Mouse (Mus musculus) adrenal gland, adult 8-10 months (tissue): Measurements from ENCODE around the gene 1700029I15Rik. TPM values are rescaled to one million over a fixed set of nuclear protein-coding genes. Genes with fewer than 3 reads are reported as not detected.

Experiments
- DNase-seq: peaks from one replicate; pipeline ENCODE4 v3.0.0; 2022
- total RNA-seq, 4 experiments: library from RNA; stranded (reverse); gene quantifications; 2 replicates each; pipeline ENCODE4 v1.2.4; 2022

1700029I15Rik gene
- total RNA-seq, 4 experiments from 2014 or later: 8.0 to 18.6 (median 10.3) TPM

GRCm38 (mm10) chr2:92374514-92374913 lies 7.8 kb upstream of the 1700029I15Rik start, which contains the start of the genes Pex16 and Large2:
Gene Pex16 (plus strand): TSS chr2:92374676.
Gene Large2 (minus strand): TSS chr2:92374869.
- DNase-seq: no peak

GRCm38 (mm10) chr2:92375099-92375623 lies 7.2 kb upstream of the 1700029I15Rik start:
- peak; percentile 99 for DNase-seq

DNA sequence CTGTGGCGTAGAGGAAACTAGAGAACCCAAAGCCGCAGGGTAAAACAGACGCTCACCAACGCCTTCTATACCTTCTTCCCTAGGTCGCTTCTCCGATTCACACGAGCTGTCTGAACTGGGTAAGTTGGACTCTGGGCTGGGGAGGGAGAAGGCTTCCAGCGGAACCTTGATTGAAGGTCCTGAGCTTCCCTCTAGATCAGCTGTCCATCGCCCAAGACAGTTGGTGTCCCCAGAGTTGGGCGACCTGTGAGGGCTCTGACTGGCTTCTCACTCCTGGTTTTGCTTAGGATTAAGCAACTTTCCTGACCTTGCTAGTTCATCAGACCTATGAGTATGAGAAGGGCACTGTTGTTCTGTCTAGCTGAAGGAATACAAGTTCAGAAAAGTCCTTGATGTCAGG lies 6.5 kb upstream of the 1700029I15Rik start:
- DNase-seq: no peak

GRCm38 (mm10) chr2:92376300-92376699 lies 6.0 kb upstream of the 1700029I15Rik start:
- no peak for DNase-seq

GRCm38 (mm10) chr2:92377320-92377719 lies 5.0 kb upstream of the 1700029I15Rik start:
- DNase-seq: no peak

GRCm38 (mm10) chr2:92379783-92380494 lies 2.4 kb upstream of the 1700029I15Rik start:
- no peak for DNase-seq

DNA sequence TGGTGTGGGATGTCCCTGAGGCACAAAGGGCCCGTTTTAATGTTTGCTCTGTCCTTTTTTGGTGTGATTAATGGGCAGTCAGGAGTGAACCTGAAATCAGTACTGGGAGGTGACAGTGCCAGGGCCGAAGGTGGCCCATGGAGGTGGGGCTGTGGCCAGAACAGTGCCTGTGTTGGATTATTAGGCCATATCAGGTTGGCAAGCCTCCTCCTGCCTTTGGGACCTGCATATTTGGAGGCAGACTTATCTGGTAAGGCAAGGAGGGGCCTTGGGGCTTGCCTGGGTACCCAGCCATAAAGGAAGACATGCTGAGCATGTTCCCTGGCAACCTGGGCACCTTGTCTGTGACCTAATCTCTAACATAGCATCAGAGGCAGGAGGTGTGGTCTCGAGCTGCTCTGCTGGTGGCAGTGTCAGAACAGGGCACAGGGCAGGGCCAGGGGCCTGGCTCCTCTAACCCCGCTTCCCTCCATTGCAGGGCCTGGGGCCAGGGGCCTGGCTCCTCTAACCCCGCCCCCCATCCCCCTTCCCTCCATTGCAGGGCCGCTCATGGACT lies 1.8 kb upstream of the 1700029I15Rik start:
- no peak for DNase-seq

DNA sequence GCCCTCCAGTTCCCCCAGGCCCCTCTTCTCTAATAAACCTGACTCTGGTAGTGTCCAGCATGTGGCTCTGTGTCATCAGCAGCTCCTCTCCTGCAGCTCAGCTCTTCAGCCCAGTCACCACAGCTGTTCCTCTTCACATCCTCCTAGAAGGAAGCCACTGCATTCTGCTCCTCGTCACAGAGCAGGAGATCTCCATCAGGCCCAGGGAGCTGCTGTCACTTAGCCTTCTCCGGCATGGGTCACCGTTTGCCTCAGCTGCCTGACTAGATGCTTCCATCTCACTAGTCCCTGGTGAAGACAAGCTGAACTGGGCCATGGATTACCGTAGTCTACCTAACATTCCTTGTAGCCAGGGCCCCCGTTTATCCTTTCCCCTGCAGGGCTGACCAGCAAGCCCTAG lies 1.2 kb upstream of the 1700029I15Rik start:
- DNase-seq: no peak

DNA sequence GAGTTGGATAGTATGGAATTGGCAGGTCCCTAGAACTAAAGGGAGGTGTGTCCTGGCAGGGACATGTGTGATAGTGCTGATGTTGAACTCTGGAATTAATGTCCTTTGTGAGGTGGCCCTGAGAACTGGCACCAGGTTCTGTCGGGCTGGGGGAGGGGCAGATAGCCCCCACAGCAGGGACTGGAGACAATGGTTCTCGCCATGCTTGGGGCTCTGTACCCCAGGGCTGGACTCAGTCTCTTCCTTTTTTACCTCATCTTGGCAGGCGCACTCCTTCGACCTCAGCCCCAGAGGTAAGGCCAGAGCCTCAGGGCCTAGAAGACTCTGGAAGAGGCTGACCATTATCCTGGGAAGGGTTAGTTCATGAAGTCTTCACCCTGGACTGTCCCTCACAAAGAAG lies 421 bp downstream of the 1700029I15Rik start:
- DNase-seq: no peak

GRCm38 (mm10) chr2:92384101-92384500 lies 1.8 kb downstream of the 1700029I15Rik start:
- DNase-seq: no peak

DNA sequence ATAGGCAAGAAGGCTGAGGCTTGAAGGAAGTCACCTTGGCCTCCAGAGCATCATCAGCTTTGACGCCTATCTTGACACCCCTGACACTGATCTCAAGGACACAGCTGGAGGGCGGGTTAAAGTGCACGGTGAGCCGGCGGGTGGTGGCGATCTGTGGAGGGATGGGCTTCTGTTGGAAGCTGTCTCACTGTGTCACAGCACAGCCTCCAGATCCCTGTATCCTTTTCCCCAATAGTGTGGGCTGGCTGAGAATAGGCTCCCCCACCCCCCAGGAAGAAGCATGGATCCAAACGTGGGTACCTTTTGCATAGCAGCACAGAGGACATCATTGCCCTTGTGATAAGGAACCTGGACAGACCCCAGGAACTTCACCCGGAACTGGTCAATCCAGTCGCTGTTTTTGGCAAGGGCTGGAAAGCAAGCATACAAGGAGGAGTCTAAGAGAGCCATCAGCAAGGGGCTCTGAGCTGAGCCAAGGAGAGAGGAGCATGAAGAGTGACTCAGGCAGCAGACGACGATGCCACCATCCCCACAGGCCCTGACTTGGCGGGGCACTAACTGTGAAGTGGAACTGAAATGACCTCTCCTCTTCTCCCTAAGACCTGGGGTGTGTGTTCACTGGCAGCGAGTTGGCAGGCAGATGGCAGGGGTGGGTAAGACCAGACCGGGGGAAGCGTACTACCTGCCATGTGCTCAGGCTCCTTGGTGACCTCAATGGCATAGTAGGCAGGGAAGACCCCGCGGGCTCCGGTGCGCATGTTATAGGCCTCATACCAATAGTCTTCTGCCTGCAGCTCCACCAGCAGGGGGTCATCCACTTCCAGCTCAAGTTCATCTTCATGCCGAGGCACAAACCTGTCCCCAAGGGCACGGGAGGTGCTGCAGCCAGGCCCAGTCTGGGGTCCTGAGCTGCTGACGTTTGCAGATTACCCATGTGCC lies 3.0 kb downstream of the 1700029I15Rik start:
- DNase-seq: no peak

GRCm38 (mm10) chr2:92386821-92387570 lies 4.7 kb downstream of the 1700029I15Rik start:
- DNase-seq: no peak

GRCm38 (mm10) chr2:92387646-92388045 lies 5.3 kb downstream of the 1700029I15Rik start:
- DNase-seq: no peak

GRCm38 (mm10) chr2:92388081-92388517 lies 5.8 kb downstream of the 1700029I15Rik start:
- DNase-seq: no peak

DNA sequence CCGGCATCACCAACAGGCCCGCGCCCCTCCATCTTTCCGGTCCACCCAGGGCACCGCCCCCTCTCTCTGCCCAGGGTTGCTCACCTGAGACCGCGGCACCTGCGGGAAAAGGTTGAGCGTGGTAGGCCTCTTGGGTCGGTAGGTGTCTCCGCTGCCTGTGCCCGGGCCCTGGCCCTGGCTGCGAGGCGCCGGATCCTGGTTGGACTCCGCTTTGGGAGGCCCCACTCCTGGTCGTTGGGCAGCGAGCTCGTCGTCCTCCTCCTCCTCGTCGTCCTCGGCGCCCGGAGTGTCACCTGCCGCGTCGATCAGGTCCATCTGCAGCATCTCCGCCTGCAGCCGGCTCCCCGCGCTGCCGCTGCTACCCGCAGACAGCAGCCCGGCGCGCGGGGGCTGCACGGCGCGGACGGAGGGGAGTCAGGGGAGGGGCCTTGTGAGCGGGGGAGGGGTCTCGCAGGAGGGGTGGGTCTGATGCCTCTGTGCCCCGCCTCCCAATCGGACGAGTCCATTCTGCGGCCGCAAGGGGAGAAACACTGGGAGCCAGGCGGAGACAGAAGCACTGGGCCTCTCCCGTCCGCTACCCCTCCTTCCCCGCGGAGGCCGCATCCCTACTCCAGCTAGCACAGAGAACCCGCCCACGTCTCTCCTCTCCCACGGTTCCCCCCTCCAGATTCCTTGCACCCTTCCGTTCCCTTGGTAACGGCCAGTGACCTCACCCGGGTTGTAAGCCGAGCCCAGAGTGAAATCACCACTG lies 6.7 kb downstream of the 1700029I15Rik start:
- DNase-seq: peak; percentile 86

DNA sequence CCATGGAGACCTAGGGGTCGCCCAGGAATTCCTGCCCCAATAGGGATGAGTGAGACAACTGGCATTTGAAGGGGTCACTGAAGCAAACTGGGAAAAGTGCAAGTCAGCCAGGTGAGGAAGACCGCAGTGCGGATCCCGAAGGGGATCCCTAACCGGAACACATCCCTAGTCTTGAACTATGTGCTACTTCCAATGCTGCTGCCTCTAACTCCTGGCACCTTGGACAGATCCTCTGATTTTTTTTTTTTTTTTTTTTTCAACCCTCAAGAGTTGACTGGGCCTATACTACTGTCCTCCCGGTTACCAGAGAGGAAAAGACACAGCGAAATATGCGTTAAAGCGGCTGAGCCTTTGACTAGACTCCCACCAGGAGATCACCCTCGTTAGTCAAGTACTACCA lies 7.3 kb downstream of the 1700029I15Rik start:
- no peak for DNase-seq

- DNase-seq: no peak
Measured at GRCm38 (mm10) chr2:92390206-92390930, 8.0 kb downstream of the 1700029I15Rik start.

DNA sequence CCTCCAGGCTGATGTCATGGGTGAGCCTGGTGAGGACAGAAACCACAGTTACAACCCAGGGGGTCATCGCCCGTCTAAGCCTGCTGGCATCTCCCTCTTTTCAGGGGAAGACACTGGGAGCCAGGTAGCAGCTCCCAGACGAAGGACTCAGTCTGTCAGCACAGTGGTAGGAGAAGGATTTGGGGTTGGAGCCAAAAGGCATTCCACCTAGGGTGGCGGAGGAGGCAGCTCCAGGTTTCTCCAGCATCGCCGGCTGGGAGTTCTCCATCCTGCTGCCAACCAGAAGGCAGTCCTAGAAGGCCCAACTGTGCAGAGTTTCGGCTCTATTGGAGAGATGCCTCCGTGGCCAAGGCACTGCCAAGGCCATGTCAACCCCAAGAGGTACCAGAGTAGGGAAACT lies 8.8 kb downstream of the 1700029I15Rik start:
- DNase-seq: no peak

GRCm38 (mm10) chr2:92391703-92392317 lies 9.5 kb downstream of the 1700029I15Rik start:
- DNase-seq: no peak
